Mouse (Mus musculus) myocyte (in vitro differentiated cells): ENCODE data around the gene Il2.

Experiments
- E2F4 ChIP-seq: IDR thresholded peaks from one replicate; pipeline ENCODE4 v1.6.1; 2011; ENCODE audit warnings: mild to moderate bottlenecking, control low read depth, moderate library complexity; ENCODE audit not compliant: insufficient read depth
- MAX ChIP-seq: IDR thresholded peaks from one replicate; pipeline ENCODE4 v1.6.1; 2011; ENCODE audit warnings: low read depth, mild to moderate bottlenecking, control low read depth
- USF1 ChIP-seq: IDR thresholded peaks from one replicate; pipeline ENCODE4 v1.6.1; 2011; ENCODE audit warnings: low read depth, mild to moderate bottlenecking, control low read depth, moderate library complexity

DNA sequence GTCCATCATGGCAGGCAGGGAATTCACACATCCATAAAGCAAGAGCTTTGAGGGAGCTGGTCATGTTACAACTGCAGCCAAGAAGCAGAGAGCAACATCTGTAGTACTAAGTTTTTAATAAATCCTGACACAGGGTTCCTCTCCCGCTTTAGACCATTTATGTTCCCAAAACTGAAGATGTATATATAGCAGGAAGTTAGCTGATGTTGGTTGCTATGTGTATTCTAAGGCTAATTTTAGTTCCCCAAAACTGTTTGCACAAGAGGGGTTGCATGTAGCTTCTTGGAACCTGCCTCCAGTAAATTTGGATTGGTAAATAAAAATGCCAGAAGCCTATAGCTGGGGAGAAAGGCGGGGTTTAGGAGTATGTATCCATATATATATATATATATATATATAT is 16.1 kb upstream of the Il2 start:
- TF ChIP-seq E2F4 (no peak), MAX (no peak), USF1 (no peak)
